Mouse (Mus musculus) mature B cell (primary cell): ENCODE results near the gene Apip.

Experiments used
- in situ Hi-C: fragments of 300-500 bp; cut with MboI; formaldehyde crosslinking; loops from 2 replicates; pipeline ENCODE4 v1.14.3; 2019

Apip gene

GRCm38 (mm10) chr2:103073219-103073982 lies at the start of gene Apip, which contains the start of gene Pdhx:
Gene Apip, plus strand, starts transcription at chr2:103073675.
Gene Pdhx, minus strand, starts transcription at chr2:103073513.
- in situ Hi-C loops: no loop called here

GRCm38 (mm10) chr2:103037831-103038230 lies 35.6 kb upstream of the Apip start:
- in situ Hi-C loops: no loop called here

- in situ Hi-C loops: no loop called here
Observed at GRCm38 (mm10) chr2:103040896-103041295, 32.6 kb upstream of the Apip start.

- in situ Hi-C loops: no loop called here
Observed at GRCm38 (mm10) chr2:103045286-103045685, 28.2 kb upstream of the Apip start.

- in situ Hi-C loops: no loop called here
Observed at GRCm38 (mm10) chr2:103051937-103052893, 21.3 kb upstream of the Apip start.

- in situ Hi-C loops: no loop called here
Observed at GRCm38 (mm10) chr2:103055820-103056219, 17.7 kb upstream of the Apip start.

- in situ Hi-C loops: no loop called here
Observed at GRCm38 (mm10) chr2:103058266-103058665, 15.2 kb upstream of the Apip start.

- in situ Hi-C loops: no loop called here
Observed at GRCm38 (mm10) chr2:103062865-103063264, 10.6 kb upstream of the Apip start.

- in situ Hi-C loops: no loop called here
Observed at GRCm38 (mm10) chr2:103066683-103067551, 6.6 kb upstream of the Apip start.

GRCm38 (mm10) chr2:103067552-103068207 lies 5.8 kb upstream of the Apip start:
- in situ Hi-C loops: no loop called here

GRCm38 (mm10) chr2:103068602-103069001 lies 4.9 kb upstream of the Apip start:
- in situ Hi-C loops: no loop called here

GRCm38 (mm10) chr2:103069752-103070405 lies 3.6 kb upstream of the Apip start:
- in situ Hi-C loops: no loop called here

- in situ Hi-C loops: no loop called here
Observed at GRCm38 (mm10) chr2:103070586-103070985, 2.9 kb upstream of the Apip start.

- in situ Hi-C loops: no loop called here
Observed at GRCm38 (mm10) chr2:103081117-103081516, 7.6 kb downstream of the Apip start.

- in situ Hi-C loops: no loop called here
Observed at GRCm38 (mm10) chr2:103081706-103082105, 8.2 kb downstream of the Apip start.

- in situ Hi-C loops: no loop called here
Observed at GRCm38 (mm10) chr2:103082853-103083252, 9.4 kb downstream of the Apip start.

- in situ Hi-C loops: no loop called here
Observed at GRCm38 (mm10) chr2:103084451-103084850, 11.0 kb downstream of the Apip start.

GRCm38 (mm10) chr2:103085633-103086032 lies 12.2 kb downstream of the Apip start:
- in situ Hi-C loops: no loop called here

- in situ Hi-C loops: no loop called here
Observed at GRCm38 (mm10) chr2:103086432-103086831, 13.0 kb downstream of the Apip start.

- in situ Hi-C loops: no loop called here
Observed at GRCm38 (mm10) chr2:103088099-103088498, 14.6 kb downstream of the Apip start.

- in situ Hi-C loops: no loop called here
Observed at GRCm38 (mm10) chr2:103089521-103089920, 16.0 kb downstream of the Apip start.
